Mouse (Mus musculus) liver, embryonic 15.5 days (tissue): ENCODE measurements around the gene Map2k3. TPM values are rescaled to one million over a fixed set of nuclear protein-coding genes. Genes with fewer than 3 reads are reported as not detected.

Experiments
- ATAC-seq: fragments of 200-750 bp; cut with Nextera tagmentation; 2 replicates; pipeline ENCODE4 v1.8.0; 2017; ENCODE audit warnings: moderate number of reproducible peaks, mild to moderate bottlenecking, moderate library complexity; ENCODE audit not compliant: insufficient read depth
- H3K27ac ChIP-seq: fragments of 300-500 bp; sonication (generic); replicated peaks from 2 replicates; pipeline ENCODE4 v1.5.1; 2015; ENCODE audit warnings: mild to moderate bottlenecking, inconsistent platforms
- H3K27me3 ChIP-seq: fragments of 300-500 bp; sonication (generic); 2 replicates; pipeline ENCODE4 v1.6.1; 2015; ENCODE audit warnings: mild to moderate bottlenecking, inconsistent platforms
- H3K36me3 ChIP-seq: fragments of 300-500 bp; sonication (generic); replicated peaks from 2 replicates; pipeline ENCODE4 v1.6.1; 2015; ENCODE audit warnings: moderate library complexity, mild to moderate bottlenecking, inconsistent platforms
- H3K4me1 ChIP-seq: fragments of 300-500 bp; sonication (generic); replicated peaks from 2 replicates; pipeline ENCODE4 v1.6.1; 2015; ENCODE audit warnings: inconsistent platforms
- H3K4me2 ChIP-seq: fragments of 300-500 bp; sonication (generic); 2 replicates; pipeline ENCODE4 v1.6.1; 2015; ENCODE audit warnings: moderate library complexity, mild to moderate bottlenecking, inconsistent platforms
- H3K4me3 ChIP-seq: fragments of 300-500 bp; sonication (generic); replicated peaks from 2 replicates; pipeline ENCODE4 v1.5.1; 2015; ENCODE audit warnings: mild to moderate bottlenecking, inconsistent platforms
- H3K9ac ChIP-seq: fragments of 300-500 bp; sonication (generic); 2 replicates; pipeline ENCODE4 v1.6.1; 2015; ENCODE audit warnings: moderate library complexity, mild to moderate bottlenecking, inconsistent platforms
- H3K9me3 ChIP-seq: fragments of 300-500 bp; sonication (generic); replicated peaks from 2 replicates; pipeline ENCODE4 v1.6.1; 2016; ENCODE audit warnings: inconsistent platforms
- WGBS: fragments of 180-500 bp; shearing (Covaris S2); methylation state at CpG from one replicate; pipeline ENCODE4 v1.1.7; 2015; ENCODE audit warnings: mixed read lengths; ENCODE audit not compliant: insufficient replicate concordance; 5-methylcytosine and 5-hydroxymethylcytosine counted together
- polyA plus RNA-seq: library from polyadenylated mRNA; unstranded; fragments of >200 nt; fragmentation: Nextera tagmentation; extraction: Ambion mirVana; gene quantifications from 2 replicates; pipeline ENCODE4 v1.2.1, GENCODE M21; 2015

Map2k3 gene
- polyA plus RNA-seq, 1 experiment from 2014 or later, result 142 TPM

DNA sequence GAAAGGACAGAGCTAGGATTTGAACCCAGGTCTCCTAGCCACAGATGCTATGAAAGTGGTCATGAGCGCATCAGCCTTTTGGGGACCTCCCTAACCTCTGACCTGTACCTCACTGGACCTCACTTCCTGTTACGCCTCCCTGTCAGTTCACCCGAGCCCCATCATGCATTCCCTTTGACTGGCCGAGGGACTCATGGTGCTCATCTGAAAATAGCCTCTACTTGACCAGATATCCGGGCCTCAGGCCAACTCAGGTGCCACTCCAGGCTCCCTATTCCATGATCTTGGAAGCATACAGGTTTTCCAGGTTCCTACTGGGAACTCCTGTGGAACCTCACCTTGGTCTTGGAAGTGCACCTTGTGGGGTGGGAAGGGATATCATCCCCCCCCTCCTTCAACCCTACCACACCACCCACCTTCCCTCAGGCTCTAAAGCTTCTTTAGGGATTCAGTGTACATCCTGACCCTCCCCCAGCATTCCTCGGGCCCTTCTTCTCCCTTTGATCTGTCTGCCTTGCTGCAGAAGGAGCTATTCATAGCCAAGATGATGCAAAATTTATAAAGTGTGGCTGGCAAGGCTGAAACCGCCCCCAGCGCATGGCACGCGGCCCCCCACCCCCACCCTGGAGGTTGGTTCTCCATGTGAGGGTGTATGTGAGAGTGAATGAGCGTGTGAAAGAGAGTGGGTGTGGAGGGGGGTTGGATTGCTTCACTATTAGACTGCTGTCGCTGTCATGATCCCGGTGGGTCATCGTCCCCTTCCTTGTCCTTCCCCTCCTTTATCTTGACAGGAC is 50.1 kb downstream of the Map2k3 start:
- ATAC-seq, result no peak
- H3K9ac ChIP-seq, result no peak overlapping the region
- H3K9me3 ChIP-seq, result no peaks in the 10 kb centered on the region
- no peaks in the 10 kb centered on the region for H3K27me3 ChIP-seq
- H3K36me3 ChIP-seq, result no peaks in the 10 kb centered on the region
- H3K4me2 ChIP-seq, result no peak overlapping the region
- H3K4me3 ChIP-seq, result no peak overlapping the region
- H3K27ac ChIP-seq, result no peak overlapping the region
- H3K4me1 ChIP-seq, result peaks cover 5% of the 10 kb centered on the region
- WGBS, result 65% methylated on average over 14 of the region's 14 CpGs

DNA sequence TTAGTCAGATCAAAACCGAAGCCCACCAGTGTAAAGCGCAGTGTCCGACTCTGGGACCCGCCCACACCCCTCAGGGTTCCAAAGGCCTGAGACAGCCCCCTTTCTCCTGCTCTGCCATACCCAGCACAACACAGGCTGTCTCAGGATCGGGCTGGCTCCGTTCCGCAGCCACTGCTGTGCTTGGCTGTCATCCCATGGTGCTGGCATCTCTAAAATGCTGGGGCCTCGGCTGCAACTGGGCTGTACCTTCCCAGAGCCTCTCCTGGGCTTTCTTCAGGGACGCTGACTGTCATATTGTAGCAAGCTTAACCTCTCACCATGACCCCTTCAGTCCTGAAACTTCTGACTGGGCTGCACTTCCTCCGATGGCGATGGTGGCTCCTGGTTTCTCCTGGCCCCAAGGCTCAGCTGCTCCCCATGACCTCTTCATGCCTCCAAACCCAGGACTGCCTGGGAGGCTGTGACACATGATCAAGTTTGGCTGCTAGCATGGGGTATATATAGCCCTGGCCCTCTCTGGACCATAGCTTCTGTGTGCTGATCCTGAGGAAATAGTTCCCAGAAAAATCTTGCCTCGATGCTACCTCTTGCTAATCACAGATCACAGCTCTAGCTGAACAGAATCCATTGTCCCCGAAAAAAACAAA is 53.2 kb downstream of the Map2k3 start:
- 65% methylated on average over 13 of the region's 13 CpGs for WGBS
- Histone ChIP-seq H3K4me2 (no peak overlapping the region), H3K4me1 (no peaks in the 10 kb centered on the region), H3K4me3 (no peak overlapping the region), H3K27me3 (no peaks in the 10 kb centered on the region), H3K36me3 (no peaks in the 10 kb centered on the region), H3K9me3 (no peaks in the 10 kb centered on the region), H3K9ac (no peak overlapping the region), H3K27ac (no peak overlapping the region)
- no peak for ATAC-seq

GRCm38 (mm10) chr11:60990428-60990827 is 58.6 kb downstream of the Map2k3 start:
- H3K4me2 ChIP-seq, result no peak overlapping the region
- no peak overlapping the region for H3K4me3 ChIP-seq
- H3K27ac ChIP-seq, result no peak overlapping the region
- no peaks in the 10 kb centered on the region for H3K4me1 ChIP-seq
- 36% methylated on average over 3 of the region's 3 CpGs for WGBS
- H3K36me3 ChIP-seq, result no peaks in the 10 kb centered on the region
- no peak overlapping the region for H3K9ac ChIP-seq
- ATAC-seq, result no peak
- no peaks in the 10 kb centered on the region for H3K9me3 ChIP-seq
- H3K27me3 ChIP-seq, result no peaks in the 10 kb centered on the region

Other genes with a start within 250 kb of the Map2k3 start
- 13.0 and 14.5 TPM in 2 replicates for gene Llgl1, start 232.3 kb upstream of the Map2k3 start, polyA plus RNA-seq
- 27.8 and 29.1 TPM in 2 replicates for gene Flii, start 204.8 kb upstream of the Map2k3 start, polyA plus RNA-seq
- gene Mief2, start 203.6 kb upstream of the Map2k3 start, polyA plus RNA-seq, result 2.5 and 2.8 TPM in 2 replicates
- 5.9 TPM in 2 replicates for gene Top3a, start 154.7 kb upstream of the Map2k3 start, polyA plus RNA-seq
- 2.6 and 3.2 TPM in 2 replicates for gene Smcr8, start 154.5 kb upstream of the Map2k3 start, polyA plus RNA-seq
- gene Shmt1, start 120.3 kb upstream of the Map2k3 start, polyA plus RNA-seq, result 52.4 and 64.0 TPM in 2 replicates
- 20.2 and 22.6 TPM in 2 replicates for gene Dhrs7b, start 101.4 kb upstream of the Map2k3 start, polyA plus RNA-seq
- 26.7 and 28.7 TPM in 2 replicates for gene Tmem11, start 52.8 kb upstream of the Map2k3 start, polyA plus RNA-seq
- 13.2 and 14.8 TPM in 2 replicates for gene Natd1, start 17.3 kb upstream of the Map2k3 start, polyA plus RNA-seq
- 0.08 TPM in 1 of 2 replicates, not detected in the other for gene Kcnj12, start 90.5 kb downstream of the Map2k3 start, polyA plus RNA-seq
- gene Tnfrsf13b, start 194.7 kb downstream of the Map2k3 start, polyA plus RNA-seq, result 4.2 and 4.4 TPM in 2 replicates
- gene Usp22, start 243.0 kb downstream of the Map2k3 start, polyA plus RNA-seq, result 15.9 and 17.0 TPM in 2 replicates